Mouse (Mus musculus): Measurements from ENCODE around the gene Tmem41a. TPM values are rescaled to one million over a fixed set of nuclear protein-coding genes. Genes with fewer than 3 reads are reported as not detected.
"Not testable (repeated sequence)": the region's sequence is repeated elsewhere in the genome, so short reads cannot be mapped to it uniquely, and the experiment has no call there.

Tmem41a gene
- polyA plus RNA-seq, 1 experiment from 2014 or later = 27.0 TPM

GRCm38 (mm10) chr16:21971446-21971845 lies 24.1 kb upstream of the Tmem41a start:
- no peak for ATAC-seq (ENCODE audit: low FRiP score)
- Histone ChIP-seq H3K27ac (no peak overlapping the region), H3K9ac (no peak overlapping the region), H3K9me3 (no peaks in the 10 kb centered on the region), H3K4me3 (replicated peaks) (no peak overlapping the region), H3K27me3 (peaks cover 7% of the 10 kb centered on the region; the same call in 1 of the 2 replicates), H3K36me3 (replicated peaks) (no peaks in the 10 kb centered on the region), H3K4me2 (no peak overlapping the region), H3K4me1 (peaks cover 6% of the 10 kb centered on the region)
- WGBS = 50% methylated on average over 4 of the region's 4 CpGs

- Histone ChIP-seq H3K36me3 (replicated peaks) (no peaks in the 10 kb centered on the region), H3K27ac (no peak overlapping the region), H3K4me2 (no peak overlapping the region), H3K27me3 (no peaks in the 10 kb centered on the region), H3K9ac (no peak overlapping the region), H3K9me3 (no peaks in the 10 kb centered on the region), H3K4me1 (no peaks in the 10 kb centered on the region), H3K4me3 (replicated peaks) (no peak overlapping the region)
- ATAC-seq (ENCODE audit: low FRiP score) = no peak
- WGBS = 92% methylated on average over 6 of the region's 6 CpGs
Measured at GRCm38 (mm10) chr16:21970536-21970935, 23.2 kb upstream of the Tmem41a start.

- Histone ChIP-seq H3K4me1 (no peaks in the 10 kb centered on the region), H3K9me3 (no peaks in the 10 kb centered on the region), H3K27ac (no peak overlapping the region), H3K36me3 (replicated peaks) (no peaks in the 10 kb centered on the region), H3K27me3 (no peaks in the 10 kb centered on the region), H3K4me2 (no peak overlapping the region), H3K4me3 (replicated peaks) (no peak overlapping the region), H3K9ac (no peak overlapping the region)
- WGBS = 77% methylated on average over 5 of the region's 5 CpGs
- ATAC-seq (ENCODE audit: low FRiP score) = 0 out of 2 replicates have a peak, but pooled peaks have one; percentile 60
Measured at GRCm38 (mm10) chr16:21969874-21970273, 22.5 kb upstream of the Tmem41a start.

- no peaks in the 10 kb centered on the region for H3K27me3 ChIP-seq
- H3K9me3 ChIP-seq = no peaks in the 10 kb centered on the region
- ATAC-seq (ENCODE audit: low FRiP score) = no peak
- no peak overlapping the region for H3K27ac ChIP-seq
- H3K4me3 ChIP-seq (replicated peaks) = no peak overlapping the region
- H3K9ac ChIP-seq = no peak overlapping the region
- H3K36me3 ChIP-seq (replicated peaks) = no peaks in the 10 kb centered on the region
- no peak overlapping the region for H3K4me2 ChIP-seq
- 83% methylated on average over 3 of the region's 3 CpGs for WGBS
- H3K4me1 ChIP-seq = no peaks in the 10 kb centered on the region
Measured at GRCm38 (mm10) chr16:21965576-21965975, 18.2 kb upstream of the Tmem41a start.

- WGBS = 90% methylated on average over 12 of the region's 12 CpGs
- Histone ChIP-seq H3K4me1 (no peaks in the 10 kb centered on the region), H3K27me3 (no peaks in the 10 kb centered on the region), H3K4me2 (no peak overlapping the region), H3K27ac (no peak overlapping the region), H3K4me3 (replicated peaks) (no peak overlapping the region), H3K36me3 (replicated peaks) (no peaks in the 10 kb centered on the region), H3K9ac (no peak overlapping the region), H3K9me3 (no peaks in the 10 kb centered on the region)
- no peak for ATAC-seq (ENCODE audit: low FRiP score)
Measured at GRCm38 (mm10) chr16:21955591-21955990, 8.2 kb upstream of the Tmem41a start.

GRCm38 (mm10) chr16:21928471-21928870 lies 18.9 kb downstream of the Tmem41a start:
- Histone ChIP-seq H3K4me3 (replicated peaks) (no peak overlapping the region), H3K27me3 (no peaks in the 10 kb centered on the region), H3K9ac (no peak overlapping the region), H3K4me2 (no peak overlapping the region), H3K9me3 (no peaks in the 10 kb centered on the region), H3K4me1 (no peaks in the 10 kb centered on the region), H3K27ac (no peak overlapping the region), H3K36me3 (replicated peaks) (peaks cover 41% of the 10 kb centered on the region)
- WGBS = 87% methylated on average over 13 of the region's 13 CpGs
- ATAC-seq (ENCODE audit: low FRiP score) = no peak

- ATAC-seq (ENCODE audit: low FRiP score) = no peak
- H3K27me3 ChIP-seq = no peaks in the 10 kb centered on the region
- no peak overlapping the region for H3K27ac ChIP-seq
- H3K4me2 ChIP-seq = no peak overlapping the region
- WGBS = 70% methylated on average over 7 of the region's 7 CpGs
- no peak overlapping the region for H3K4me3 ChIP-seq (replicated peaks)
- no peaks in the 10 kb centered on the region for H3K9me3 ChIP-seq
- H3K9ac ChIP-seq = no peak overlapping the region
- no peaks in the 10 kb centered on the region for H3K4me1 ChIP-seq
- peaks cover 33% of the 10 kb centered on the region for H3K36me3 ChIP-seq (replicated peaks)
Measured at GRCm38 (mm10) chr16:21916681-21917080, 30.7 kb downstream of the Tmem41a start.

GRCm38 (mm10) chr16:21913347-21913746 lies 34.0 kb downstream of the Tmem41a start:
- Histone ChIP-seq H3K4me3 (replicated peaks) (no peak overlapping the region), H3K4me1 (no peaks in the 10 kb centered on the region), H3K9ac (no peak overlapping the region), H3K27ac (no peak overlapping the region), H3K36me3 (replicated peaks) (peaks cover 36% of the 10 kb centered on the region), H3K27me3 (no peaks in the 10 kb centered on the region), H3K9me3 (no peaks in the 10 kb centered on the region), H3K4me2 (no peak overlapping the region)
- no peak for ATAC-seq (ENCODE audit: low FRiP score)
- WGBS = 89% methylated on average over 6 of the region's 6 CpGs

GRCm38 (mm10) chr16:21908906-21909305 lies 38.4 kb downstream of the Tmem41a start:
- peaks cover 28% of the 10 kb centered on the region for H3K36me3 ChIP-seq (replicated peaks)
- WGBS = 24% methylated on average over 7 of the region's 8 CpGs

GRCm38 (mm10) chr16:21906902-21907301 lies 40.5 kb downstream of the Tmem41a start:
- Histone ChIP-seq H3K36me3 (replicated peaks) (peaks cover 20% of the 10 kb centered on the region), H3K9ac (no peak overlapping the region), H3K4me1 (no peaks in the 10 kb centered on the region), H3K4me2 (no peak overlapping the region), H3K9me3 (no peaks in the 10 kb centered on the region), H3K27ac (no peak overlapping the region), H3K4me3 (replicated peaks) (no peak overlapping the region), H3K27me3 (no peaks in the 10 kb centered on the region)
- no peak for ATAC-seq (ENCODE audit: low FRiP score)
- WGBS = 94% methylated on average over 6 of the region's 6 CpGs

More at GRCm38 (mm10) chr16:21908906-21909305, 38.4 kb downstream of the Tmem41a start:
- H3K4me1 ChIP-seq; H3K27me3 ChIP-seq; H3K9ac ChIP-seq; H3K9me3 ChIP-seq; ATAC-seq (ENCODE audit: low FRiP score); H3K4me3 ChIP-seq (replicated peaks); H3K27ac ChIP-seq; H3K4me2 ChIP-seq: not testable (repeated sequence)

GRCm38 (mm10) chr16:21905996-21906395 lies 41.4 kb downstream of the Tmem41a start:
- Histone ChIP-seq H3K9me3 (no peaks in the 10 kb centered on the region), H3K4me3 (replicated peaks) (no peak overlapping the region), H3K27ac (no peak overlapping the region), H3K9ac (no peak overlapping the region), H3K4me2 (no peak overlapping the region), H3K27me3 (no peaks in the 10 kb centered on the region), H3K4me1 (no peaks in the 10 kb centered on the region), H3K36me3 (replicated peaks) (peaks cover 16% of the 10 kb centered on the region)
- no peak for ATAC-seq (ENCODE audit: low FRiP score)
- 92% methylated on average over 7 of the region's 7 CpGs for WGBS

- Histone ChIP-seq H3K27ac (no peak overlapping the region), H3K9me3 (no peaks in the 10 kb centered on the region), H3K27me3 (no peaks in the 10 kb centered on the region), H3K36me3 (replicated peaks) (peaks cover 12% of the 10 kb centered on the region), H3K4me3 (replicated peaks) (no peak overlapping the region), H3K4me1 (no peaks in the 10 kb centered on the region), H3K9ac (no peak overlapping the region), H3K4me2 (no peak overlapping the region)
- WGBS = 91% methylated on average over 10 of the region's 10 CpGs
- ATAC-seq (ENCODE audit: low FRiP score) = no peak
Measured at GRCm38 (mm10) chr16:21904636-21905035, 42.7 kb downstream of the Tmem41a start.

GRCm38 (mm10) chr16:21901286-21901685 lies 46.1 kb downstream of the Tmem41a start:
- Histone ChIP-seq H3K4me3 (replicated peaks) (no peak overlapping the region), H3K27ac (no peak overlapping the region), H3K9ac (no peak overlapping the region), H3K9me3 (no peaks in the 10 kb centered on the region), H3K27me3 (no peaks in the 10 kb centered on the region), H3K36me3 (replicated peaks) (peaks cover 4% of the 10 kb centered on the region; the same call in 1 of the 2 replicates), H3K4me1 (no peaks in the 10 kb centered on the region), H3K4me2 (no peak overlapping the region)
- 81% methylated on average over 5 of the region's 5 CpGs for WGBS
- no peak for ATAC-seq (ENCODE audit: low FRiP score)
